Mouse (Mus musculus): ENCODE results near the gene Zfp592. TPM values are rescaled to one million over a fixed set of nuclear protein-coding genes. Genes with fewer than 3 reads are reported as not detected.

The Zfp592 gene
- total RNA-seq, 1 experiment, result 8.2 TPM

DNA sequence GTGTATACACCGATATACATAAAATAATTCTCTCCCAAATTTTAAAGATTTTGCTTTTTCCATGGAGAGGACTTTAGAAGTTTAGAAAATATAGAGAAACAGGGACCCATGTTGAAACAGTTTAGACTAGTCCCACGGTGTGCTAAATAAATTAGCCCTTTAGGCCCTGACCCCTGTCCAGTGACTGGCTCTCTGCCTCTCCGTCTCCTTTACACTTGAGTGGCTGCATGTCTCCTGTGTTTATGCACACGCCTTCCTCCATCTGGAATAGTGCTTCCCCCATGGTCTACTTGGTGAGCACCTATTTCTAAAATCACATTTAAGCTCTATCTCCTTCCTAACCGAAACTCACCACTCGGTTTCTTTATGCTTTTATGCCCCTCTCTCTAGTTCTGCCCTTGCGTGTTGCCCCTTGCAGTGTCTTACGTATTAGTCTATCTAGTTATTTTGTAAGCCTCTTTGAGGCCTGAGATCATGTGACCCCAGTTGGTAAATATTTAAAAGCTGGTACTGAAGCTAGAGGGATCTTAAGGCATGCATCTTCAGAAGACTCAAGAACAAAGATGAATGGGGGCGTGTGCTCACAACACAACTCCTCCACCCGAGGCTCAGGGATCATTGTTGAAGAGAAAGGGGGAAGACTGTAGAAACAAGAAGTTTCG, 62.4 kb downstream of the Zfp592 start:
- peaks cover 6 to 16% of the 10 kb centered on the region in 2 experiments; a peak in 3 of 4 replicates for H3K4me1 ChIP-seq (ENCODE audit: control insufficient read depth in 2 of 2, insufficient read depth in 2 of 2, low read length in 2 of 2, poor library complexity in 1 of 2)
- no peaks in the 10 kb centered on the region for H3K9me3 ChIP-seq (ENCODE audit: control insufficient read depth, insufficient read depth, low read depth, low read length)
- in situ Hi-C loops (cut with MboI; ENCODE audit: low sequenced_read_pairs in 2 of 2, unreplicated experiment in 2 of 2), result no loop called here
- H3K27ac ChIP-seq (ENCODE audit: insufficient read depth, low read depth, low read length, poor library complexity, severe bottlenecking), result no peak overlapping the region
- no peak for TF ChIP-seq MAFK (IDR thresholded peaks at IDR 0.05; ENCODE audit: insufficient read depth, low read depth, low read length)
- TF ChIP-seq ZNF384 (IDR thresholded peaks at IDR 0.05; ENCODE audit: low read depth, low read length), result no peak
- TF ChIP-seq HCFC1 (IDR thresholded peaks at IDR 0.05; ENCODE audit: borderline replicate concordance, insufficient read depth, low read length), result no peak
- TF ChIP-seq ZC3H11A (IDR thresholded peaks at IDR 0.05; ENCODE audit: borderline replicate concordance, low read depth, low read length), result no peak
- TF ChIP-seq CHD2 (IDR thresholded peaks at IDR 0.05; ENCODE audit: low read depth, low read length), result no peak
- no peaks in the 10 kb centered on the region for H3K36me3 ChIP-seq (ENCODE audit: control insufficient read depth, insufficient read depth, low read length, poor library complexity, severe bottlenecking)
- H3K9ac ChIP-seq (ENCODE audit: insufficient read depth, low read depth, low read length, poor library complexity, severe bottlenecking), result no peak overlapping the region
- no peak overlapping the region for H3K4me3 ChIP-seq (ENCODE audit: insufficient read depth in 1 of 2, low read depth in 1 of 2, low read length in 2 of 2, poor library complexity in 1 of 2, severe bottlenecking in 1 of 2)
- no peak for DNase-seq (ENCODE audit: low read depth, low spot score)

DNA sequence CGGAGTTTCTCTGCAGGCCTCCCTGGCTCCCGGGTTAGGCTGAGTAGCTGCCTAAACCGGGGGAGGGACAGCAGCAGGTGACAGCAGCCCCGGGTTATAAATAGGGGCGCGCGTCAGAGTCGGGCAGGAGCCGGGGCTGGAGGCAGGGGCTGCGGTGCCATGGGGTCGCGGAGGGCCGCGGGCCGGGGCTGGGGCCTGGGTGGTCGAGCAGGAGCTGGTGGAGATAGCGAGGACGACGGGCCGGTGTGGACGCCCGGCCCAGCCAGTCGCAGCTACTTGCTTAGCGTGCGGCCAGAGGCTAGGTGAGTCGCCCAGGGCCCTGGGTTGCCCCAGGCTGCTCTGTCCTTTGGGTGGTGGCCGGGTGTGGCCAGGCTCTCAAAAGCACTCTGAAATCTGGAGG, 64.0 kb downstream of the Zfp592 start, which contains the start of gene Alpk3:
TSS of gene Alpk3 (plus strand) at position 130 of the 400 bp plus-strand sequence.
- H3K4me1 ChIP-seq (ENCODE audit: control insufficient read depth in 2 of 2, insufficient read depth in 2 of 2, low read length in 2 of 2, poor library complexity in 1 of 2), result peaks cover 6 to 21% of the 10 kb centered on the region in 2 experiments; a peak in 3 of 4 replicates
- TF ChIP-seq ZNF384 (IDR thresholded peaks at IDR 0.05; ENCODE audit: low read depth, low read length), result no peak
- TF ChIP-seq ZC3H11A (IDR thresholded peaks at IDR 0.05; ENCODE audit: borderline replicate concordance, low read depth, low read length), result no peak
- TF ChIP-seq HCFC1 (IDR thresholded peaks at IDR 0.05; ENCODE audit: borderline replicate concordance, insufficient read depth, low read length), result no peak
- no peak for TF ChIP-seq MAFK (IDR thresholded peaks at IDR 0.05; ENCODE audit: insufficient read depth, low read depth, low read length)
- TF ChIP-seq CHD2 (IDR thresholded peaks at IDR 0.05; ENCODE audit: low read depth, low read length), result no peak
- peak within 1 kb of the TSS; percentile 39 to 62 for H3K4me3 ChIP-seq (ENCODE audit: insufficient read depth in 1 of 2, low read depth in 1 of 2, low read length in 2 of 2, poor library complexity in 1 of 2, severe bottlenecking in 1 of 2)
- no peaks in the 10 kb centered on the region for H3K9me3 ChIP-seq (ENCODE audit: control insufficient read depth, insufficient read depth, low read depth, low read length)
- DNase-seq (ENCODE audit: low read depth, low spot score), result no peak
- no peaks in the 10 kb centered on the region for H3K36me3 ChIP-seq (ENCODE audit: control insufficient read depth, insufficient read depth, low read length, poor library complexity, severe bottlenecking)
- in situ Hi-C loops (cut with MboI; ENCODE audit: low sequenced_read_pairs in 2 of 2, unreplicated experiment in 2 of 2), result no loop called here
- H3K27ac ChIP-seq (ENCODE audit: insufficient read depth, low read depth, low read length, poor library complexity, severe bottlenecking), result no peak within 1 kb of the TSS
- peak within 1 kb of the TSS; percentile 68 for H3K9ac ChIP-seq (ENCODE audit: insufficient read depth, low read depth, low read length, poor library complexity, severe bottlenecking)

GRCm38 (mm10) chr7:81057901-81058711, 64.6 kb downstream of the Zfp592 start:
- no peak for DNase-seq (ENCODE audit: low read depth, low spot score)
- Histone ChIP-seq H3K9me3 (ENCODE audit: control insufficient read depth, insufficient read depth, low read depth, low read length) (no peaks in the 10 kb centered on the region), H3K4me1 (ENCODE audit: control insufficient read depth in 2 of 2, insufficient read depth in 2 of 2, low read length in 2 of 2, poor library complexity in 1 of 2) (peaks cover 8 to 22% of the 10 kb centered on the region in 2 experiments; a peak in 3 of 4 replicates), H3K36me3 (ENCODE audit: control insufficient read depth, insufficient read depth, low read length, poor library complexity, severe bottlenecking) (no peaks in the 10 kb centered on the region), H3K27ac (ENCODE audit: insufficient read depth, low read depth, low read length, poor library complexity, severe bottlenecking) (no peak overlapping the region), H3K9ac (ENCODE audit: insufficient read depth, low read depth, low read length, poor library complexity, severe bottlenecking) (peak overlapping the region; percentile 68; the same call in 1 of the 2 replicates), H3K4me3 (ENCODE audit: insufficient read depth in 1 of 2, low read depth in 1 of 2, low read length in 2 of 2, poor library complexity in 1 of 2, severe bottlenecking in 1 of 2) (peak overlapping the region; percentile 39 to 62)
- in situ Hi-C loops (cut with MboI; ENCODE audit: low sequenced_read_pairs in 2 of 2, unreplicated experiment in 2 of 2), result no loop called here
- TF ChIP-seq CHD2 (IDR thresholded peaks at IDR 0.05; ENCODE audit: low read depth, low read length), result no peak
- TF ChIP-seq ZNF384 (IDR thresholded peaks at IDR 0.05; ENCODE audit: low read depth, low read length), result no peak
- no peak for TF ChIP-seq ZC3H11A (IDR thresholded peaks at IDR 0.05; ENCODE audit: borderline replicate concordance, low read depth, low read length)
- TF ChIP-seq MAFK (IDR thresholded peaks at IDR 0.05; ENCODE audit: insufficient read depth, low read depth, low read length), result no peak
- no peak for TF ChIP-seq HCFC1 (IDR thresholded peaks at IDR 0.05; ENCODE audit: borderline replicate concordance, insufficient read depth, low read length)

GRCm38 (mm10) chr7:81058712-81059154, 65.3 kb downstream of the Zfp592 start:
- Histone ChIP-seq H3K27ac (ENCODE audit: insufficient read depth, low read depth, low read length, poor library complexity, severe bottlenecking) (no peak overlapping the region), H3K4me3 (ENCODE audit: insufficient read depth in 1 of 2, low read depth in 1 of 2, low read length in 2 of 2, poor library complexity in 1 of 2, severe bottlenecking in 1 of 2) (no peak overlapping the region), H3K9ac (ENCODE audit: insufficient read depth, low read depth, low read length, poor library complexity, severe bottlenecking) (no peak overlapping the region), H3K9me3 (ENCODE audit: control insufficient read depth, insufficient read depth, low read depth, low read length) (no peaks in the 10 kb centered on the region), H3K36me3 (ENCODE audit: control insufficient read depth, insufficient read depth, low read length, poor library complexity, severe bottlenecking) (no peaks in the 10 kb centered on the region), H3K4me1 (ENCODE audit: control insufficient read depth in 2 of 2, insufficient read depth in 2 of 2, low read length in 2 of 2, poor library complexity in 1 of 2) (peaks cover 8 to 22% of the 10 kb centered on the region in 2 experiments; a peak in 3 of 4 replicates)
- in situ Hi-C loops (cut with MboI; ENCODE audit: low sequenced_read_pairs in 2 of 2, unreplicated experiment in 2 of 2), result no loop called here
- no peak for DNase-seq (ENCODE audit: low read depth, low spot score)
- TF ChIP-seq CHD2 (IDR thresholded peaks at IDR 0.05; ENCODE audit: low read depth, low read length) (no peak), ZNF384 (IDR thresholded peaks at IDR 0.05; ENCODE audit: low read depth, low read length) (no peak), ZC3H11A (IDR thresholded peaks at IDR 0.05; ENCODE audit: borderline replicate concordance, low read depth, low read length) (no peak)

All from ES-E14 (cell line).